Mouse (Mus musculus): Measurements from ENCODE around the gene Spef1. TPM values are rescaled to one million over a fixed set of nuclear protein-coding genes. Genes with fewer than 3 reads are reported as not detected.

The Spef1 gene
- polyA plus RNA-seq, 1 experiment = 8.4 TPM

- TF ChIP-seq CTCF (IDR thresholded peaks at IDR 0.05; ENCODE audit: extremely low read depth, insufficient read depth, low read length) = no peak
- TF ChIP-seq POLR2A (IDR thresholded peaks at IDR 0.05; ENCODE audit: extremely low read depth, insufficient read depth, low read length) = no peak
- no peak overlapping the region for H3K4me3 ChIP-seq (ENCODE audit: insufficient read depth, low read length)
- H3K27ac ChIP-seq (ENCODE audit: insufficient read depth, low read length) = no peak overlapping the region
- H3K4me1 ChIP-seq (ENCODE audit: control insufficient read depth, insufficient read depth, low read length) = no peaks in the 10 kb centered on the region
These were observed 40.1 kb downstream of the Spef1 start for GRCm38 (mm10) chr2:131147043-131147365.

- Histone ChIP-seq H3K4me1 (ENCODE audit: control insufficient read depth, insufficient read depth, low read length) (no peaks in the 10 kb centered on the region), H3K27ac (ENCODE audit: insufficient read depth, low read length) (no peak overlapping the region), H3K4me3 (ENCODE audit: insufficient read depth, low read length) (no peak overlapping the region)
- no peak for TF ChIP-seq CTCF (IDR thresholded peaks at IDR 0.05; ENCODE audit: extremely low read depth, insufficient read depth, low read length)
- TF ChIP-seq POLR2A (IDR thresholded peaks at IDR 0.05; ENCODE audit: extremely low read depth, insufficient read depth, low read length) = no peak
These were observed 40.7 kb downstream of the Spef1 start for GRCm38 (mm10) chr2:131146193-131147042.

- no peak overlapping the region for H3K27ac ChIP-seq (ENCODE audit: insufficient read depth, low read length)
- TF ChIP-seq CTCF (IDR thresholded peaks at IDR 0.05; ENCODE audit: extremely low read depth, insufficient read depth, low read length) (no peak), POLR2A (IDR thresholded peaks at IDR 0.05; ENCODE audit: extremely low read depth, insufficient read depth, low read length) (no peak)
- no peaks in the 10 kb centered on the region for H3K4me1 ChIP-seq (ENCODE audit: control insufficient read depth, insufficient read depth, low read length)
- no peak overlapping the region for H3K4me3 ChIP-seq (ENCODE audit: insufficient read depth, low read length)
These were observed 41.5 kb downstream of the Spef1 start for GRCm38 (mm10) chr2:131145536-131145935.

GRCm38 (mm10) chr2:131145121-131145520 lies 42.0 kb downstream of the Spef1 start:
- no peak for TF ChIP-seq CTCF (IDR thresholded peaks at IDR 0.05; ENCODE audit: extremely low read depth, insufficient read depth, low read length)
- no peak for TF ChIP-seq POLR2A (IDR thresholded peaks at IDR 0.05; ENCODE audit: extremely low read depth, insufficient read depth, low read length)
- Histone ChIP-seq H3K4me3 (ENCODE audit: insufficient read depth, low read length) (no peak overlapping the region), H3K27ac (ENCODE audit: insufficient read depth, low read length) (no peak overlapping the region), H3K4me1 (ENCODE audit: control insufficient read depth, insufficient read depth, low read length) (no peaks in the 10 kb centered on the region)

GRCm38 (mm10) chr2:131143007-131143780 lies 43.9 kb downstream of the Spef1 start:
- no peaks in the 10 kb centered on the region for H3K4me1 ChIP-seq (ENCODE audit: control insufficient read depth, insufficient read depth, low read length)
- TF ChIP-seq POLR2A (IDR thresholded peaks at IDR 0.05; ENCODE audit: extremely low read depth, insufficient read depth, low read length) (no peak), CTCF (IDR thresholded peaks at IDR 0.05; ENCODE audit: extremely low read depth, insufficient read depth, low read length) (no peak)
- no peak overlapping the region for H3K4me3 ChIP-seq (ENCODE audit: insufficient read depth, low read length)
- H3K27ac ChIP-seq (ENCODE audit: insufficient read depth, low read length) = no peak overlapping the region

- TF ChIP-seq POLR2A (IDR thresholded peaks at IDR 0.05; ENCODE audit: extremely low read depth, insufficient read depth, low read length) (no peak), CTCF (IDR thresholded peaks at IDR 0.05; ENCODE audit: extremely low read depth, insufficient read depth, low read length) (peak; percentile 50)
- Histone ChIP-seq H3K27ac (ENCODE audit: insufficient read depth, low read length) (no peak overlapping the region), H3K4me3 (ENCODE audit: insufficient read depth, low read length) (no peak overlapping the region), H3K4me1 (ENCODE audit: control insufficient read depth, insufficient read depth, low read length) (no peaks in the 10 kb centered on the region)
These were observed 44.5 kb downstream of the Spef1 start for GRCm38 (mm10) chr2:131142592-131142991.

GRCm38 (mm10) chr2:131141336-131141986 lies 45.6 kb downstream of the Spef1 start:
- Histone ChIP-seq H3K4me3 (ENCODE audit: insufficient read depth, low read length) (no peak overlapping the region), H3K4me1 (ENCODE audit: control insufficient read depth, insufficient read depth, low read length) (no peaks in the 10 kb centered on the region), H3K27ac (ENCODE audit: insufficient read depth, low read length) (no peak overlapping the region)
- TF ChIP-seq CTCF (IDR thresholded peaks at IDR 0.05; ENCODE audit: extremely low read depth, insufficient read depth, low read length) (no peak), POLR2A (IDR thresholded peaks at IDR 0.05; ENCODE audit: extremely low read depth, insufficient read depth, low read length) (no peak)

- no peaks in the 10 kb centered on the region for H3K4me1 ChIP-seq (ENCODE audit: control insufficient read depth, insufficient read depth, low read length)
- TF ChIP-seq POLR2A (IDR thresholded peaks at IDR 0.05; ENCODE audit: extremely low read depth, insufficient read depth, low read length) (no peak), CTCF (IDR thresholded peaks at IDR 0.05; ENCODE audit: extremely low read depth, insufficient read depth, low read length) (no peak)
- H3K4me3 ChIP-seq (ENCODE audit: insufficient read depth, low read length) = no peak overlapping the region
- H3K27ac ChIP-seq (ENCODE audit: insufficient read depth, low read length) = 0 out of 2 replicates have a peak overlapping the region, but pooled peaks have one; percentile 83
These were observed 46.6 kb downstream of the Spef1 start for GRCm38 (mm10) chr2:131140533-131140905.

- no peak for TF ChIP-seq POLR2A (IDR thresholded peaks at IDR 0.05; ENCODE audit: extremely low read depth, insufficient read depth, low read length)
- TF ChIP-seq CTCF (IDR thresholded peaks at IDR 0.05; ENCODE audit: extremely low read depth, insufficient read depth, low read length) = no peak
- no peak overlapping the region for H3K4me3 ChIP-seq (ENCODE audit: insufficient read depth, low read length)
- no peak overlapping the region for H3K27ac ChIP-seq (ENCODE audit: insufficient read depth, low read length)
- no peaks in the 10 kb centered on the region for H3K4me1 ChIP-seq (ENCODE audit: control insufficient read depth, insufficient read depth, low read length)
These were observed 47.1 kb downstream of the Spef1 start for GRCm38 (mm10) chr2:131139886-131140532.

Measured in cortical plate, adult 2 months (tissue).